Mouse (Mus musculus) heart, postnatal 36 days (tissue): ENCODE measurements at regions not wholly inside any gene's neighbourhood (a gene's known extent, or its start where the extent isn't known, plus 50 kb on each side); places are given as distances from the start of the nearest gene placed in this dataset.

Experiments
- DNase-seq, 2 experiments: peaks; one replicate each; pipeline ENCODE4 v3.0.0; 2021 to 2022
- intact Hi-C: fragments of 180-260 bp; cut with DNase I; formaldehyde crosslinking; loops from one replicate; pipeline ENCODE4 v1.15.1; 2025

DNA sequence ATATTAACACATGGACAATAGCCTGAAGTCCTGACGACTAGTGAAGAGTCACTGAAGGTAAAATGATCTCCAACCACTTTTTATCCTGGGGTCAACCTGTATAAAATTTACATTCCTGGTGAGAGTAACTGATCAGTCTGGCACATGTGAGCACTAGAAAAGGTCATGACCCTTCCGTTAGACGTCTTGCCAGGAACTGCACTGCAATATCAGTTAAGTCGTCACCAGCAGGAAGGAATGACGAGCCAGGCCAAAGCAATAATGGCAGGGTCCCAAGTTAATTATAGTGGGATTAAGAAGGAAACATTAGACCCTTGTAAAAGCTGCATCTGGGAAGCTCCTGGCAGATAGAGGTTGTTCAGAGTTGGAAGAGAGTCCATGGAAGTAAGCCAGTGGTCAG, 116.8 kb upstream of the Gm6657 start:
- DNase-seq: no peak
- intact Hi-C loops: no loop called here

DNA sequence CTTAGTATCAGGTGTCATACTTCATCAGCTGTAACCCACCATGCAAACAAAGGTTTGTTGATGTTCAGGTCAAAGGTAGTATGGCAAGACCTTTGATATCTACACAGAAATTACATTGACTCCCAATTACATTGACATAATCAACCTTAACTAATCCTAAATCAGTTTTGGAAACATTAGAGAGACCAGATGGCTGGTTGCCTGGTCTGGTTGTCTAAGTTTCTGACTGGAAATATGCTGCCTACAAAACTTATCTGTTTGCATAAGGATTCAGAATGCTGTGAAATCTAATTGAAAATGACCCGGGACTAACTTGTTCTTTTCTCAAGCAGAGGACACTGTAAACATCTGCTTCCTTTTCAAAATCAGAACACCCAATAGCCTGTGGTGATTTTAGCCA, 111.9 kb upstream of the Gm6657 start:
- no peak for DNase-seq
- intact Hi-C loops: no loop called here

DNA sequence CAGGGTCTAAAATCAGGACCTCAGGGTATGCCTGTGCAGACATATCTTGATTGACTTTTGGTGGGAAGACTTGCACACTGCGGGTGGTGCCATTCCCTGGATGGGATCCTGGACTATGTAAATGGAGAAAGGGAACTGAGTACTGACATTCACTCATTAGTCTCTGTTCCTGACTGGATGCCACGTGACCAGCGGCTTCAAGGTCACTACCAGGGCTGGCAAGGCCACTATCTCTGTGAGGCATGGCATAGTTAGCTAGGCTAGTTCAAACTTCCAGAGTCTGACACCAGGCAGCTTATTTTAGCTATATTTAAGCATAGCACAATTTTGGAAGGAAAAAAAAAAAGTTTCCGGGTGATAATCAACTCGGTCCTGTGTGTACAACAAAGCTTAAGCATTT, 108.0 kb upstream of the Gm6657 start:
- no peak for DNase-seq
- intact Hi-C loops: no loop called here

DNA sequence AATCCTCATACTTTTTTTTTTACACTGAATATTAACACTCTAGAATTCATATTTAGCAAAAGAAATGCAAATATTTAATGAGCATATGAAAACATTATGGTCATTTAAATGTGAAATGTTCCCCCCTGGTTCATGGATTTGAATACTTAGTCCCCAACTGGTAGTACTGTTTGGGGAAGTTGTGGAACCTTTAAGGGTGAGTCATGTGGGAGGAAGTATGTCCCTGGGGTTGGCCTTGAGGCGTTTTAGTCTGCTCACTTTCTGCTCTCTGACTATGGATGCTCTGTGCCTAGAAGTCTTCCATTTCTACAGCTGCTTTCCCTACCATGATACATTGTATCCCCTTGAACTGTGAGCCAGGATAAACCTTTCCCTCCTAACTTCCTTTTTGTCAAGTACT, 106.1 kb upstream of the Gm6657 start:
- DNase-seq: no peak
- intact Hi-C loops: loop anchor here (2.0 kb wide), 1 partner anchor 31 kb away; no protein-coding TSS in a partner anchor

DNA sequence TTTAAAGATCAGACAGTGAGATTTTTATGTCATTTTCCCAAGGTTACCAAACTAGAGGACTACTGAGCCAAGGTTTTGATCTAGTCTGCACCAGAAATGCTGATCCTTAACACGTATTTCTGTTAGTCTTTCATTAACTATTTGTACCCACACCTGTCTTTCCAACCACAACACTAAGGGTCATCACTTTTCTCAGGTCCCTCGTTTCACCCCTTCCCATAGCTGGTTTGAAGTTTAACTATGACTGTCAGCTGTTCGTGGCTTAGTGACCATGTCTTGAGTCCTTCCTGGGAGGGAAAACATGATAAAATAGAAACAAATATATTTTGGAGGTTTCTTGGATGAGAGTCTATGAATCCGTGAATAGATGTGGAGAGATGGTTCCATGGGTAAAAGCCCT, 99.6 kb upstream of the Gm6657 start:
- intact Hi-C loops: no loop called here
- DNase-seq: no peak

DNA sequence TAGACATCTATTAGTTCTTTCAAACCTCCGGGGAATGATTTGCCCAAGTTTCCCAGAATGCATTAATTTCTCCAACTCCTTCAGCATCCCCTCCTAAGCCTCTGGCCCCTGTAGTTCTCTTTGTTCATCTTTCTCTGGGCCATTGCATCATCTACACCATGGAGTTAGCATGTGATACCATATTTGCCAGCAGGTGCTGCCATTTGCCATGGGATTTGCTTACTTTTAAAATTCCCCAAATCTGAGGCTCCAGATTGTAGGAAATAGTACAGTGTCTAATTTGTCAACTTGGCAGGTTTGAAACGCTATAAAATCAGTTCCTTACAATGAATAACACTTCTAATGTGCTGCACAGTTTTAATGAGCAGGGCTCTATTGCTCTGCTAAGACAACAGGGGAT, 98.7 kb upstream of the Gm6657 start:
- intact Hi-C loops: no loop called here
- DNase-seq: no peak

DNA sequence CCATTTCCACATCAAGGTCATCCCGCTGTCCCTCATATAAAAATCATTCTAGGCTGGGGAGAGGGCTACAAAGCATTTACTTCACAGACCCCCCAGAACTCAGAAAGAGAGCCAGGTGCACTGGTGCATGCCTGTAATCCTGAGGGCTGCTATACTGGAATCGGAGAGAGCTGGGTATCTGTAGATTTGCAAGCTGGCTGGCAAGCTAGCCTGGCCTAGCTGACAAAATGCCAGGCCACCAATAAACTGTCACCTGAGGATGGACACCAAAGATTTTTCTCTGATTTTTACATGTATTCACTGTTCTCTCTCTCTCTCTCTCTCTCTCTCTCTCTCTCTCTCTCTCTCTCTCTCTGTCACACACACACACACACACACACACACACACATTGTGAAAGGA, 98.1 kb upstream of the Gm6657 start:
- no peak for DNase-seq
- intact Hi-C loops: no loop called here

DNA sequence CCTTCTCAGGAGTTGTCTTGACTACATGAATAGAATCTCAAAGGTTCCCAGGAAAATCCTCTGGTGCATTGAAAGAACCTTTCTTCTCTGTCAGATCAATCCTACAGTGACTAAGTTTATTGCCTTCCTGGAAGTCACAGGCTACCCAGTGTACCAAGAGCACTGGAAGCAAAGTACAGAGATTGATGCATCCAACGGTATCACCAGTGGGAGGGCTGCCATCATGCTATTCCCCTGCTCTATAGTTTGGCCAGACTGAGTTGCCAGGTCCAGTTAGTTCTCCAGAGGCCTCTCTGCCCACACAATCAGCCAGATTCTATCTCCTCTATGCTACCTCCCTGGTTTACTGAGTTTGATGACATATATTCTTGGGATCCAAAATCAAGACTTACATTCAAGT, 96.9 kb upstream of the Gm6657 start:
- DNase-seq: no peak
- intact Hi-C loops: no loop called here

DNA sequence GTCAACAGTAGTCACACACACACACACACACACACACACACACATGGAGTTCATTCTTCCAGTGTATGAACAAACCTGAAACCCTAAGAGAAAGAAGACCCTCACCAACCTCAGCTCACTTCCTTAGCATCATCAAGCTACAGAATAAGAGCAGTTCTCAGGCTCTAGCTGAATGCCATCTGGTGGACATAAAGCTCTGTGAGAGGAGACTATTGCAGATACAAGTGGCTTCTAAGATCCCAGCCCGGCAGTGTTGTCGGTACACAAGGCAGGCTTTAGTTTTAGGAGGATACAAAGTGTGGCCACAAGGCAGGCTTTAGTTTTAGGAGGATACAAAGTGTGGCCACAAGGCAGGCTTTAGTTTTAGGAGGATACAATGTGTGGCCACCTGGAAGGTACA, 96.3 kb upstream of the Gm6657 start:
- no peak for DNase-seq
- intact Hi-C loops: no loop called here

DNA sequence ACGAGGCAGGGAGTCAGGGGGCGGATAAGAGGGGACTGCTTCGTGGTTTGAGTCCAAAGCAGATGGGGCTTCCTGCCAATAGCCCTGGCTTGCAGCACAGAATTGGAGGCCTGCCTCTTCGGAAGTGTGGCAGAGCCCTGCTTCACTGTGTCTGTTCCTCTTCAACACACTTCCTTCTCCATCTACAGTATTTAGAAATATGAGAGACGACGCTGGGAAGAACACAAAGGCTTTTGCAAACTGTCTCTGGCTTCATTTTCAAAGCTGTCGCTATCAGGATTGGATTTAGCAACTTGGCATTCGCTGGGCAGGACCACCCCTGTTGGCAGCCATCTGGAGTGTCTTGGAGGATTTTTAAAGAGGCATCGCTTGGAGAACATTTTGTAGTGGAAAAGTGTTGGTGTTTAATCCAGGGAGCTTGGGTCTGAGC, 95.3 kb upstream of the Gm6657 start:
- DNase-seq: peak in 1 of 2 experiments; percentile 31
- intact Hi-C loops: no loop called here

DNA sequence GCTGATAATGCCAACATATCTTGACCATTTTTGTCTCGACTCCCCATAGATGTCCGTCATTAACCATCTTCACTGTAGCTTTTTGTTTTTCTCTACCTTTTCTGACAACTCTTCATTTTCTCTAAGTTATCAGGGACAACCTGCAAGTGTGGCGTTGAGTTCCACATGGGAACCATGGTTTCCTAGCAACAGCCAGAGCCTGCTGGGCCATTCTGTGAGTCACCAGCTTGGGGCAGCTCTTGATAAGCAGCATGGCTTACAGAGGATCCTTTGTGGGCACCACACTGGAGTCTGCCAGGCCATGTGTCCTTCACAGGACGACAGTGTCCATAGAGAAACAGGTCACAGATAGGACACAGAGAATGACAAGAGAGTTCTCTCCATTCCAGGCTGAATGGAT, 94.3 kb upstream of the Gm6657 start:
- DNase-seq: no peak
- intact Hi-C loops: no loop called here

DNA sequence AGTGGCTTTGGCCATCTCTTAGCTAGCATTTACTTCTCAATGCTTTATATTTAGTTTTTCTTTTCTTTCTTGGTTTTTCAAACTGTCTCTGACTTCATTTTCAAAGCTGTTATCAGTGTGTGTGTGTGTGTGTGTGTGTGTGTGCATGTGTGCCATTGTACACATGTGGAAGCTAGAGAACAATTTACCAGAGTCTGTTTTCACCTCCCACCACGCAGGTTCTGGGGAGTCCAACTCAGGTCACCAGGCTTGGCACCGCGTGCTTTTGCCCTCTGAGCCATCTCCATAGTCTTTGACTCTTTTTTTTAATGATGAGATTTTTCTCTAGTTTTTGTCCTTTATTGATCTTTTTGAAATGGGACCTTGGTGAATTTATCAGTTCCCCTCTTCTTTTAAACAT, 93.3 kb upstream of the Gm6657 start:
- no peak for DNase-seq
- intact Hi-C loops: no loop called here

DNA sequence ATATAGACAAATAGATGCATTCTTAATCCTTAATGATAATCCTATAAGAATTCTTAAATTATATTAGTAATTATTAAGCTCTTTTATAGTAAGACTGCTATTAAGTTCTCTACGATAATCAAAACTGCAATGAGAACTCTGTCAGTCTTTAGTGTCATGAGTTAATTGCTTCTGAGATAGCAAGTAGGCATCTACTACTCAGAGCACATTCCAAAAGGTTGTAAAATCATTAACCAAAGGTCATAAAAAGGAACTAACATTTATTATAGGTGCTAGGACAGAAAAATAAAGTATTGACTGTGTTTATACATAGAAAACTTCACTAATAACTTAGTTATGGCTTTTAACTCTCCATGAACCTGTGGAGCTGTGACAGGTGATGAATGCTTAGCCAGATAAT, 84.1 kb upstream of the Gm6657 start:
- intact Hi-C loops: no loop called here
- no peak for DNase-seq

DNA sequence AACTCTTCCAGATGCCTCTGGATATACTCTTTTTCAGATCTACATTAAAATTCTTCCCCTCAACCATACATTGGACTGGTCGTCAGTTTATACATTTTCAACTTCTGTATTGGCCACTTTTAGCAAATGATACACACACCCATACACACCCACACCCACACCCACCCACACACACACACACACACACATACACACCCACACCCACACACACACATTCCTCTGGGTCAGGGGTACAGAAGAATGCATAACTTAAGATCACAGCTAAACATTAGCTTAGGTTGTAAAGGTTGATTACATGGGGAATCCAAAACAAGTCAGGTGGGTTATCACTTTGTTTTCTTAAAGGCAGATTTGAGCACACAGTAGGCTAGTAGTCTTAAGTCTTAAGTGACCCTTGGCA, 75.9 kb upstream of the Gm6657 start:
- intact Hi-C loops: no loop called here
- DNase-seq: no peak

DNA sequence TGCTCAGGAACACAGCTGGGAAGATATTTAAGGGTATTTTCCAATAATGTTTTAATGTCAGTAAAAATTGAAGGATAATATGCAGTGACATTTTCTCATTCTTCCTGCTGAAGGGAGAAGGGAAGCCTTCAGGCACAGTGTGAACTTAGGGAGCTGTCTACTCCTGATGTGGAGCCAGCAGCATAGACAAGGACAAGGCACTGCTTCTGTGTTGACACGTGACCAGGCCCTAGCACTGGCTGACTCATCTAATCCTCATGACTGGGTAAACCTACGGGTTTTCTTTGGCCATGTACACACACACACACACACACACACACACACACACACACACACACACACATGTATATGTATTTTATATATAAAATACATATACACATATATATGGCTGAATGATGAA, 74.8 kb upstream of the Gm6657 start:
- intact Hi-C loops: no loop called here

DNA sequence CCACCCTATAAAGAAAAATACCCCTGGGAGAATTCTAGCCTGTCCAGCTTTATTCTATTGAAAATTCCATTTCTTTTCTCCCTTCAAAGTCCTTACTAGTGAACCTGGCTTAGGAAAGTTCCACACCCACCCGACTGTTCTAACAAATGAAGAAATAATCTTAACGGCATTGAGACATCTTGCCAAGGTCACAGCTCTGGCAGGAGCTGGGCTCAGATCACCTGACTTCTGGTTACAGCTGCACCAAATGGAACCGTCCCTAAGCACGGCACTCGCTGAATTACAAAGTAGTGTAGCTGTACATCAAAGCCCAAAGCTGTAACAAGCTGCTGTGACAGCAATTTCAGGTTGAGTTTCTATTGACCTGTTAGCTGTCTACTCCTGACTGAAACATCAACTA, 74.2 kb upstream of the Gm6657 start:
- peak in 1 of 2 experiments; percentile 9 for DNase-seq
- intact Hi-C loops: no loop called here

More for the DNA sequence above, 74.8 kb upstream of the Gm6657 start:
- DNase-seq: no peak

DNA sequence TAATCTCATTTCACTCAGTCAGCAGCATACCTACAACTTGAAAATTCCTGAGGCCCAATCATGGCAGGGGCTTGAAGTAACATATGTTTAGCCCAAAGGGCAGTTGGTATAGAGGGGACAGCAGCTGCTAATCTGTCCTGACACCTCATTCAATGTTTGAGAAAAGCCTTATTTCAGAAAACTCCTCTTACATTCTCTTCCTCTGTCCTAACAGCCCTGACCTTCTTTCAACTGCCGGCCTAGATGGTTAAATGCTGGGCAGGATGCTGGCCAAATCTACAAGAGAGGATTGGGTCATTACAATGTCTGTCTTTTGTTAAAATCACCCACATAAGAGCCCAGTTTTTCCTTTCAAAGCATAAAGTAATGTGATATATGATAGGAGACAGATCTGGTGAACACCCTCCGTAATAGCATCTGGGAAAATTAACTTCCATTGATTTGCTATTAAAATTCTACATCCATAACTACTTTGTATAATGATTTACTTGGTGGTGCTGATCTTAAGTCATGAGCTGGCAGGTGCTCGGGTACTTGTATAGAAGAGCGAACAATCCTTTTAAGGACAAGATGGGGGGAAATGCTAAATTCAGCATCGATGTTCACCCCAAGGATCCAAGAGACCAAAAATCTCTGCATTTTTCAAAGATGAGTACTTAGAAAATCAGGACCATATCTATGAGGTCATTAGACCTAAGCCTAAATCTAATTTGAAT, 64.8 kb upstream of the Gm6657 start:
- no peak for DNase-seq
- intact Hi-C loops: no loop called here

DNA sequence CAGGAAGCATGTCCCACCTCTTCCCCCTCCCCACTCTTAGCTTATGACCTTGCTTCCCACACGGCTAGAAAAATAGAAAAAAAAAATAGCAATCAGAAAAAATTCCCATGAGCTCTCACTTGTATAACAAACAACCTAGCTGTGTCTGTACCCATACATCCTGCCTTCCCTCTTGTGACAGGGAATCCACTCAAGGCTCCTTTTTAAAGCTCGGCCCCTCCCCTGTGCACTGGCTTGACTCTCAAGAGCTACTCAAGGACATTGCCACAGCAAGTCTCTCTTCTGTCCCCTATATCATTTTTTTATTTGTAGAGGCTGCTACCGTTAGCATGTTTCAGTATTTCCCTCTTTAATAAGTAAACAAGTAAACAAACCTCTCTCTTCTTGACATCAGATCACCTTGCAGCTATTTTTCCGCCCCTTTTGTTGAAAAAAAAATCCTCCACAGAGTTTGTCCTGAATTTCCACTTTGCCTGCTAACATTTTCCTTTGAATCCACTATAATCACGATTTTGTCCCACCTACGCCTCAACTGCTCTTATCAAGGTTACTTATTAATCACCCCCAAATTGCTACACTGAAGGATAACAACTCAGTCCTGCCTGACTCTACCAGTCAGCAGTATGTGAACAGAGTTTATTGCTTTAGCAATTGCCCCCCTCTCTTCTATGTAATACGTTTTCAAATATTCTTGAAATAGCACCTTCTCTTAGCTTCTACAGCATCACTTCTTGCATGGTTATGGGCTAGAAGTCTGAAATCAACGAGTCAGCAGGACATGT, 61.8 kb upstream of the Gm6657 start:
- DNase-seq: no peak
- intact Hi-C loops: no loop called here

DNA sequence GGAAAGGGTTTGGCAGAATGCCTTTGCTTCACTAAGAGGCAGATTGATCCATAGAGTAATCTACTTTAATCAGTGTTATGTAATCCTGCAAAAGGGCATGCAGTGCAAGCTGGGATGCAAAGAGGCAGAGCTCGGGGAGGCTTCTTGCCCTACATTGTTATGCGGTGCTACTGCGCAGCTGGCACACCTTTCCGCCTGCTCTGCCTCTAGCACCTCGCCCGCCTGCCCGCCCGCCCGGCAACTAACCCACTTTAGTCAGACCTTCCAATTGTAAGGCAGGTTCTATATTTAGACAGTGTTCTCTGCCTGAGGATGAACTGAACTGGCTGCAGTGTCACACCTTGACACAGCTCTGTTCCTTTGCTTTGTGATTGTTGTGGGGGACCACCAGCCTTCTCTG, 60.7 kb upstream of the Gm6657 start:
- intact Hi-C loops: no loop called here
- peak in 1 of 2 experiments; percentile 11 for DNase-seq

DNA sequence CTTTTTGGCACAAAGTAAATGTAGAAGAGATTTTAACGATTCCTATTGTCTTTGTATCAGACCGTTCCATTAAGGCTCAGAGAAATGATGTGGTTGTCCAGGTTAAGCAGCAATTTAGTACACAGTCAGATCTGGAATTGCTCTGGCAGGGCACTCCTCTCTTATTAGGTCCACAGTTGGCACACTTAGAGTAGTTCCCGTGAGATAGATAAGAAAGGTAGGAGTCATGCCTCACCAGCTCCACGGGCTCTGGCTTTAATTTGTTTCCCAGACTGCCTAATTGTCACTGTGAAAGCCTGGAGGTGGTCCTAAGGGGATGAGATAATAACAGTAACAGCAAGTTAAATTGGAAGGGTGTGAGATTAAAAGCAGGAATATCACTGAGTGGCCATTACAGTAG, 60.1 kb upstream of the Gm6657 start:
- intact Hi-C loops: no loop called here
- DNase-seq: no peak

DNA sequence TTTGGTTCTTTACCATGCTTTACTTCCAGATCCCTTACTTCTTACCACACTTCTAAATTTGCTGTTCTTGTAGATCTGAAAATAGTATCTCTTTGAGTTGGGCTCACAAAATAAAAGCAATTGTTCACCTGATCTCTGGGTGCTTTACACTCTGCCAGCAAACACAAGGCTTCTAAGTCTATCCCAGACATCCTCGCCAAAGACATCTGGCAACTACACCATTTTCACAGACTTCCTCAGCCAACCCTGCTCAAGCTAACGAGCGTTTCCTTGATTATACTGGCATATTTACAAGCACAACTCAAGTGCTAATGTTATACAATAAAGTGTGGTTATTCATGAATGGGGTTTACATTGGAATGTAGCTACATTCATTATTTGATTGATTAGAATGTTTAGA, 56.8 kb upstream of the Gm6657 start:
- intact Hi-C loops: no loop called here
- no peak for DNase-seq

DNA sequence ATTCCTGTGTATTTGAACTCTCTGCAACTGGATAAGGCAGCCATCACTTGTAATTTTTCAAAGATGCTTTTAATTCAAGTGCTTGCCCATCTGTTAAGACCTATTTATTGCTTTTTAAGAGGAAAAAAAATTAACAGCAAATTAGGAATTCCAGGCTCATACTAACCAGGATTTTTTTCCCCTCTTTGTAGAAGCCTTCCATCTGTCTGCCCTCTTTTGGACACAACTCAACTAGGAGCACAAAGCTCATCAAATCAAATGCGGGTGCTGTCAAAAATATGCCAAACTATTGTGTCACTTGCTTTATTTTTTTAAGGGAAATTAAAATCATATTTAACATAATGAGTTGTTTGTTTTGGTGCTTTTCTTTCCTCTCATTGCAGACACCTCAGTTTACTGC, 55.6 kb upstream of the Gm6657 start:
- no peak for DNase-seq
- intact Hi-C loops: no loop called here
